Mouse (Mus musculus): Measurements from ENCODE around the gene Ebp. TPM values are rescaled to one million over a fixed set of nuclear protein-coding genes. Genes with fewer than 3 reads are reported as not detected.
A peak's percentile ranks its signal among the peaks of the same experiment; 100 is the strongest.

Ebp gene
- polyA plus RNA-seq, 1 experiment from 2014 or later = 54.2 TPM

- 0 out of 2 replicates have a peak, but pooled peaks cover 2% of the 10 kb centered on the region for H3K36me3 ChIP-seq (ENCODE audit: insufficient read depth, low read length)
- no peaks in the 10 kb centered on the region for H3K9me3 ChIP-seq (replicated peaks; ENCODE audit: low read length)
- peak within 1 kb of the TSS; percentile 97 for H3K27ac ChIP-seq
- H3K4me1 ChIP-seq (replicated peaks; ENCODE audit: insufficient read depth, low read length) = no peaks in the 10 kb centered on the region
- ATAC-seq (replicated peaks; ENCODE audit: low FRiP score, low read depth) = peak; percentile 96
- peak within 1 kb of the TSS; percentile 59 for H3K4me2 ChIP-seq (ENCODE audit: low read length)
- TF ChIP-seq CTCF (IDR thresholded peaks at IDR 0.05; ENCODE audit: low read depth) = no peak
- DNase-seq (ENCODE audit: low spot score) = peak; percentile 92
- no peaks in the 10 kb centered on the region for H3K27me3 ChIP-seq (ENCODE audit: insufficient read depth, low read length)
- peak within 1 kb of the TSS; percentile 63 for H3K4me3 ChIP-seq (replicated peaks; ENCODE audit: low read depth, low read length)
- 28% methylated on average over 64 of the region's 65 CpGs for WGBS
- H3K9ac ChIP-seq (ENCODE audit: low read depth, low read length) = peak within 1 kb of the TSS; percentile 79
These were observed 47.9 kb downstream of the Ebp start, which contains the start of gene Rbm3 for GRCm38 (mm10) chrX:8145153-8145991. Gene Rbm3, minus strand, starts transcription at chrX:8145880.

- Histone ChIP-seq H3K27me3 (ENCODE audit: insufficient read depth, low read length) (no peaks in the 10 kb centered on the region), H3K9me3 (replicated peaks; ENCODE audit: low read length) (no peaks in the 10 kb centered on the region), H3K4me2 (ENCODE audit: low read length) (peak overlapping the region; percentile 59), H3K9ac (ENCODE audit: low read depth, low read length) (peak overlapping the region; percentile 49; the same call in 1 of the 2 replicates), H3K36me3 (ENCODE audit: insufficient read depth, low read length) (0 out of 2 replicates have a peak, but pooled peaks cover 2% of the 10 kb centered on the region), H3K27ac (no peak overlapping the region), H3K4me1 (replicated peaks; ENCODE audit: insufficient read depth, low read length) (no peaks in the 10 kb centered on the region), H3K4me3 (replicated peaks; ENCODE audit: low read depth, low read length) (peak overlapping the region; percentile 63; the same call in 1 of the 2 replicates)
- ATAC-seq (replicated peaks; ENCODE audit: low FRiP score, low read depth) = no peak
- TF ChIP-seq CTCF (IDR thresholded peaks at IDR 0.05; ENCODE audit: low read depth) = no peak
- 62% methylated on average over 7 of the region's 7 CpGs for WGBS
- DNase-seq (ENCODE audit: low spot score) = no peak
These were observed 49.6 kb downstream of the Ebp start for GRCm38 (mm10) chrX:8143750-8144149.

- no peaks in the 10 kb centered on the region for H3K9me3 ChIP-seq (replicated peaks; ENCODE audit: low read length)
- H3K36me3 ChIP-seq (ENCODE audit: insufficient read depth, low read length) = 0 out of 2 replicates have a peak, but pooled peaks cover 2% of the 10 kb centered on the region
- H3K4me2 ChIP-seq (ENCODE audit: low read length) = no peak overlapping the region
- DNase-seq (ENCODE audit: low spot score) = no peak
- no peak overlapping the region for H3K4me3 ChIP-seq (replicated peaks; ENCODE audit: low read depth, low read length)
- no peaks in the 10 kb centered on the region for H3K27me3 ChIP-seq (ENCODE audit: insufficient read depth, low read length)
- TF ChIP-seq CTCF (IDR thresholded peaks at IDR 0.05; ENCODE audit: low read depth) = no peak
- no peak overlapping the region for H3K27ac ChIP-seq
- no peaks in the 10 kb centered on the region for H3K4me1 ChIP-seq (replicated peaks; ENCODE audit: insufficient read depth, low read length)
- no peak for ATAC-seq (replicated peaks; ENCODE audit: low FRiP score, low read depth)
- H3K9ac ChIP-seq (ENCODE audit: low read depth, low read length) = no peak overlapping the region
- 94% methylated on average over 7 of the region's 7 CpGs for WGBS
These were observed 50.4 kb downstream of the Ebp start for GRCm38 (mm10) chrX:8142948-8143347.

- 69% methylated on average over 3 of the region's 3 CpGs for WGBS
- TF ChIP-seq CTCF (IDR thresholded peaks at IDR 0.05; ENCODE audit: low read depth) = no peak
- ATAC-seq (replicated peaks; ENCODE audit: low FRiP score, low read depth) (no peak), DNase-seq (ENCODE audit: low spot score) (no peak)
- no peaks in the 10 kb centered on the region for H3K27me3 ChIP-seq (ENCODE audit: insufficient read depth, low read length)
- no peaks in the 10 kb centered on the region for H3K4me1 ChIP-seq (replicated peaks; ENCODE audit: insufficient read depth, low read length)
- H3K36me3 ChIP-seq (ENCODE audit: insufficient read depth, low read length) = 0 out of 2 replicates have a peak, but pooled peaks cover 2% of the 10 kb centered on the region
- H3K27ac ChIP-seq = no peak overlapping the region
- H3K9ac ChIP-seq (ENCODE audit: low read depth, low read length) = no peak overlapping the region
- H3K9me3 ChIP-seq (replicated peaks; ENCODE audit: low read length) = no peaks in the 10 kb centered on the region
- no peak overlapping the region for H3K4me3 ChIP-seq (replicated peaks; ENCODE audit: low read depth, low read length)
- no peak overlapping the region for H3K4me2 ChIP-seq (ENCODE audit: low read length)
These were observed 52.3 kb downstream of the Ebp start for GRCm38 (mm10) chrX:8141058-8141457.

GRCm38 (mm10) chrX:8140446-8140845 is 52.9 kb downstream of the Ebp start:
- H3K27ac ChIP-seq = no peak overlapping the region
- no peak overlapping the region for H3K4me3 ChIP-seq (replicated peaks; ENCODE audit: low read depth, low read length)
- 0 out of 2 replicates have a peak, but pooled peaks cover 2% of the 10 kb centered on the region for H3K36me3 ChIP-seq (ENCODE audit: insufficient read depth, low read length)
- H3K9me3 ChIP-seq (replicated peaks; ENCODE audit: low read length) = no peaks in the 10 kb centered on the region
- H3K27me3 ChIP-seq (ENCODE audit: insufficient read depth, low read length) = no peaks in the 10 kb centered on the region
- no peak overlapping the region for H3K4me2 ChIP-seq (ENCODE audit: low read length)
- WGBS = 94% methylated on average over 2 of the region's 2 CpGs
- ATAC-seq (replicated peaks; ENCODE audit: low FRiP score, low read depth) (no peak), DNase-seq (ENCODE audit: low spot score) (no peak)
- H3K4me1 ChIP-seq (replicated peaks; ENCODE audit: insufficient read depth, low read length) = no peaks in the 10 kb centered on the region
- no peak for TF ChIP-seq CTCF (IDR thresholded peaks at IDR 0.05; ENCODE audit: low read depth)
- H3K9ac ChIP-seq (ENCODE audit: low read depth, low read length) = no peak overlapping the region

GRCm38 (mm10) chrX:8139480-8139879 is 53.8 kb downstream of the Ebp start:
- Histone ChIP-seq H3K9me3 (replicated peaks; ENCODE audit: low read length) (no peaks in the 10 kb centered on the region), H3K4me1 (replicated peaks; ENCODE audit: insufficient read depth, low read length) (no peaks in the 10 kb centered on the region), H3K9ac (ENCODE audit: low read depth, low read length) (no peak overlapping the region), H3K4me3 (replicated peaks; ENCODE audit: low read depth, low read length) (no peak overlapping the region), H3K27ac (no peak overlapping the region), H3K27me3 (ENCODE audit: insufficient read depth, low read length) (no peaks in the 10 kb centered on the region), H3K36me3 (ENCODE audit: insufficient read depth, low read length) (0 out of 2 replicates have a peak, but pooled peaks cover 2% of the 10 kb centered on the region), H3K4me2 (ENCODE audit: low read length) (no peak overlapping the region)
- TF ChIP-seq CTCF (IDR thresholded peaks at IDR 0.05; ENCODE audit: low read depth) = no peak
- ATAC-seq (replicated peaks; ENCODE audit: low FRiP score, low read depth) (no peak), DNase-seq (ENCODE audit: low spot score) (no peak)
- WGBS = 32% methylated on average over 1 of the region's 1 CpGs
